Mouse (Mus musculus) bone marrow macrophage, adult 2 months (primary cell): ENCODE measurements around the gene Klhdc1. TPM values are rescaled to one million over a fixed set of nuclear protein-coding genes. Genes with fewer than 3 reads are reported as not detected.

Source experiments
- H3K27ac ChIP-seq: 2 replicates; pipeline ENCODE4 v1.5.1; 2012; ENCODE audit warnings: low read depth, low read length; ENCODE audit not compliant: insufficient read depth
- H3K4me1 ChIP-seq: 2 replicates; pipeline ENCODE4 v1.6.1; 2012; ENCODE audit warnings: low read length; ENCODE audit not compliant: control insufficient read depth, insufficient read depth
- H3K4me3 ChIP-seq: 2 replicates; pipeline ENCODE4 v1.5.1; 2012; ENCODE audit warnings: mild to moderate bottlenecking, low read length, moderate library complexity; ENCODE audit not compliant: insufficient read depth
- CTCF ChIP-seq: IDR thresholded peaks from 2 replicates; pipeline ENCODE4 v1.5.1; 2012; ENCODE audit warnings: low read depth, mild to moderate bottlenecking, low read length, moderate library complexity
- POLR2A ChIP-seq: IDR thresholded peaks from 2 replicates; pipeline ENCODE4 v1.6.1; 2012; ENCODE audit warnings: mild to moderate bottlenecking, low read depth, low read length, borderline replicate concordance
- polyA plus RNA-seq: library from polyadenylated mRNA; stranded (reverse); fragments of >200 nt; gene quantifications from 2 replicates; pipeline ENCODE4 v1.2.4, GENCODE M21; 2012; ENCODE audit not compliant: missing spikeins, insufficient read depth, insufficient read length

Gene Klhdc1
- polyA plus RNA-seq, 1 experiment: 5.1 TPM

DNA sequence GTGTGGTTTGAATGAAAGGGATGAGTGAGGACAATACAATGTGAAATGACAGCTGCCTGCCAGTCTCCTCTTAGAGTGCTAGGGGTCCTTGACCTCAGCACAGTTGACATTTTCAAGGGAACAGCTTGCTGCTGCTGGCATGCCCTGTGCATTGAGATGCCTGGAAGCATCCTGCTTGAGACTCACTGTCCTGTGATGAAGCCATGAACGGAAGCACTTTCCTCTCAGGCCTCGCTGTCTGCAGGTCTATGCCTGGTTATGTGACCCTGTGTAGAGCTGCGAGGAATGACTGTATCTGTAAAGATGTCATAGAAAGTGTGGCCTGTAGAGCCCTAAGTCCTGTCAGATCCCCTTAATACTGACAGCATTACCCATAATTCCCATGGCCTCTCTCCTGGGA lies 24.1 kb downstream of the Klhdc1 start:
- TF ChIP-seq POLR2A (no peak), CTCF (no peak)
- Histone ChIP-seq H3K27ac (no peak overlapping the region), H3K4me1 (no peaks in the 10 kb centered on the region), H3K4me3 (no peak overlapping the region)

DNA sequence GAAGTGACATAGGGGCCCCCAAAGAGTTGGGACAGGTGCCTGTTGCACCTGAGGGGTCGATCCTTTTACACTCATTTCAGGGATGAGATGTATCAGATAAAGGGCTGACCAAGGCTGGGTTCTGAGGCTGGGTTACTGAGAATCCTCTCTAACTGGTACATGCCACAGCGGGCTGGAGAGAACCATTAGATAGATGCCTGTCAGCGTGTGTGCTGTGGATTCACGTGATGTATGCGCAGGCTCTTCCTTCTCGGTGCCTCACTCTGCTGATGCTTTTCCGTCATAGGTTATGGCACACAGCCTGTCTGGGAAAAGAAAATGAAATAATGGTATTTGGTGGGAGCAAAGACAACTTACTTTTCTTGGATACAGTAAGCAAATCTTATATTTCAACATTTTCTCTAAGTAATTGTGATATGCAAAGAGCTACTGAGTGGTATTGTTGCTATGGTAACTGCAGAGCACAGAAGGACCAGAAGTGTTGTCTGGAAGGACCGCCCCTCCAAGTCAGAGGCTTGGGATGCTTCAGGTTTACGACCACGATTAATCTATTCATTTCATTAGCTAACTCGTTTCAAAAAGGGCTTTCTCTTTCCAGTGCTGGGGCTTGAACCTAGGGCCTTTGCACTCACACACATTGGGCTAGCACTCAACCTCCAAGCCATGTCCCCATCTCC lies 27.1 kb downstream of the Klhdc1 start:
- H3K27ac ChIP-seq: no peak overlapping the region
- H3K4me3 ChIP-seq: no peak overlapping the region
- H3K4me1 ChIP-seq: no peaks in the 10 kb centered on the region
- no peak for TF ChIP-seq POLR2A
- no peak for TF ChIP-seq CTCF

DNA sequence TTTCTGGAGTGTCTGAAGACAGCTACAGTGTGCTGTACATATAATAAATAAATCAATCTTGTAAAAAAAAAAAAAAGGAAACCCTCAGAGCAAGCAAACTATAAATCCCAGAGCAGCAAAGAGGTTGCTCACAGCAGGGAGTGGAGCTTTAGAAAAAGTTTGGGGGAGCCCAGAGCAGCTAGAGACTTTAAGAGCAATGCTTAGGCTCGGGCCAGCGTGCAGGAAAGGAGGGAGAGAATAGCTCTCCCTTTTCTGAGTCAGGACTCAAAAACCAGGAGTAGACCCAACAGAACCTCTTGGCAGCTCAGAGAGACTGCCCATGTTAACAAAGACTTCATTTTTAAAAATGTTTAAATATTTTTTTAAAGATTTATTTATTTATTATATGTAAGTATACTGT lies 28.0 kb downstream of the Klhdc1 start:
- no peak overlapping the region for H3K4me3 ChIP-seq

DNA sequence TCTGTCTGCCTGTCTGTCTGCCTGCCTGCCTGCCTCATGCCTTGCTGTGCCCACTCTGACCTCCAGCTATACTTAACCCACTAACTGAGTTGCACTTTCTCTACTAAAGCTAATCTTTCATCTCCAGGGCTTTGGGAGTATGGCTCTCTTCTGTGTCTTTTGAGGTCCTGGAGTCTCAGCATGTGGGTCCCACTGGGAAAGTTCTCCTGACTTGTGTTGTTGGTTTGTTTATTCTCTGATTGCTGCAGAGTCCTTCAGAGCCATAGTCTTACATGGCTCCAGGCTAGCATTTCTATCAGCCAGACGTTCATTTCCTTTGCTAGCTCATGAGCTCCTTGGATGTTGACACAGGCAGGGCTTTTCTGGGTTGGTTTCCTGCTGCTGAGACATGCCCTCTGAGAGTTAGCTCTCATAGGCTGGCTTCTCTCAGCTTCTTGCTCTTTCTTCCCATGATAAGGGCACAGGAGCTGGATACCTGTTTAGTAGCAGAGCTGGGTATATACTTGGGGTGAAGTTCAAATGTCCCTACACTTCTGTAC lies 39.0 kb downstream of the Klhdc1 start:
- H3K4me3 ChIP-seq: no peak overlapping the region
- no peak overlapping the region for H3K27ac ChIP-seq
- TF ChIP-seq POLR2A: no peak
- no peak for TF ChIP-seq CTCF

More for the DNA sequence above, 28.0 kb downstream of the Klhdc1 start:
- H3K27ac ChIP-seq: no peak overlapping the region
- H3K4me1 ChIP-seq: no peaks in the 10 kb centered on the region
- TF ChIP-seq POLR2A: no peak
- no peak for TF ChIP-seq CTCF

DNA sequence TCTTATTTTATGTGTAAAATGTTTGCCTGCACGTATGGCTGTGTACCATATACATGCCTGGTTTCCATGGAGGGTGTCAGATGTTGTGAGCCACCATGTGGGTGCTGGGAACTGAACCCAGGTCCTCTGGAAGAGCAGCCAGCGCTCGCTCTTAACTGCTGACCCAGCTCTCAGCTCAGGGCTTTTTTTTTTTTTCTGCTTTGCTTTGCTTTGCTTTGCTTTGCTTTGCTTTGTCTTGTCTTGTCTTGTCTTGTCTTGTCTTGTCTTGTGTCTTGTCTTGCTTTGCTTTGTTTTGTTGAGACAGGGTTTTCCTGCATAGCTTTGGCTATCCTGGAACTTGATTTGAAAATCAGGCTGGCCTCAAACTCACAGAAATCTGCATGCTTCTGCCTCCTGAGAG lies 39.9 kb downstream of the Klhdc1 start:
- Histone ChIP-seq H3K27ac (no peak overlapping the region), H3K4me3 (no peak overlapping the region), H3K4me1 (peaks cover 3% of the 10 kb centered on the region; the same call in 1 of the 2 replicates)
- TF ChIP-seq POLR2A: no peak
- no peak for TF ChIP-seq CTCF

More for the DNA sequence above, 39.0 kb downstream of the Klhdc1 start:
- H3K4me1 ChIP-seq: peaks cover 8% of the 10 kb centered on the region; the same call in 1 of the 2 replicates

DNA sequence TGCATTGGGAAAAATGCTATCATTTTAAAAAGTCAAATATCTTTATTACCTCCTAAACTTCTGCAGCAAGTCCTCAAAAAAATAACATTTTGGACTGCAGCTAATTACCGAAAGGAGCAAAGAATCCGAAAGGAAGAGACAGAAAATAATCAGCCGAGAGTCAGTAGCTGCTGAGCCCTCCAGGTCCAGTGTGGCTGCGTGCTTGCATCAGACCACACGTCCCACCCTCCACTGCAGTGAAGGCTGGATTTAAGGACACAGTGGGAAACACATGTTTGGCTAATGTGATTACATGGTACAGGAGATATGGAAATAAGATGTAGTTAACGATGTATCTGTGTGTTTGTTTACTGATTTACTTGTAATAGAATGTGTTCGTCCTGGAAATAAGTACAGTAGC lies 42.2 kb downstream of the Klhdc1 start:
- peaks cover 5% of the 10 kb centered on the region; the same call in 1 of the 2 replicates for H3K4me1 ChIP-seq
- TF ChIP-seq POLR2A: no peak
- no peak for TF ChIP-seq CTCF
- H3K4me3 ChIP-seq: no peak overlapping the region
- no peak overlapping the region for H3K27ac ChIP-seq

DNA sequence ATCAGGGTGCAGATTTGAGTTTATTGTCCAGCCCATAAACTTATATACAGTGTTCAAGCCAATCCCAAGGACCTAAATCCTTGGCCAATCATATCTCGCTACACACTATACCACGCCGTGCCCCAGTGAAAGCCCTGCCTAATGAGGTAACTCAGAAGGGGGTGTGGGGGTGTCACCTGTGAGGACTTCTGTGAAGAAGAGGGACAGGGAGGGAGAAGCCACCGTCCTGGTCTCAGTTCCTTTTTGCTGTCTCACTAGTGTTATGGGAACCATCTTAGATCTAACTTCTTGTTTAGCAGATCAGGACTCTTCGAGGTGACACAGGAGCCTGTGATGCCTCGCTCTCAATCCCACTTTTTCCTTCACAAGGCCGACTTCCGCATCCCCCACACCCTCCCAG lies 46.6 kb downstream of the Klhdc1 start:
- H3K27ac ChIP-seq: no peak overlapping the region
- H3K4me1 ChIP-seq: peaks cover 4% of the 10 kb centered on the region
- no peak for TF ChIP-seq POLR2A
- no peak for TF ChIP-seq CTCF

DNA sequence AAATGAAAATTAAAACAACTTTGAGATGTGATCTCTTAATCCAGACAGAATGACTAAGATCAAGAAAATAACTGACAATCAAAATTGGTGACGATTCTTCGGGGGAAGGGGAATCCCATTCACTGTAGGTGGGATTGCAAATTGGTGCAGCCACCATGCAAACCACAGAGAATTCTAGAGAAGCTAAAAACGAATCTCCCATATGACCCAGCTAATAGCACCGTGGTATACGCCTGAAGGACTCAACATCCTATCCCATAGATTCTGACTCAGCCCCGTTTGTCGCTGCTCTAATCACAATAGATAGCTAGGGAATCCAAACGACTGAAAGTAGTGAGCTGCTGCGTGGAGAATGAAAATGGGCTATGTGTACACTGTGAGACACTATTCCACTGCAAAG lies 47.7 kb downstream of the Klhdc1 start:
- no peak overlapping the region for H3K27ac ChIP-seq
- H3K4me1 ChIP-seq: peaks cover 4% of the 10 kb centered on the region
- TF ChIP-seq CTCF (no peak), POLR2A (no peak)
- H3K4me3 ChIP-seq: no peak overlapping the region

More for the DNA sequence above, 46.6 kb downstream of the Klhdc1 start:
- no peak overlapping the region for H3K4me3 ChIP-seq

DNA sequence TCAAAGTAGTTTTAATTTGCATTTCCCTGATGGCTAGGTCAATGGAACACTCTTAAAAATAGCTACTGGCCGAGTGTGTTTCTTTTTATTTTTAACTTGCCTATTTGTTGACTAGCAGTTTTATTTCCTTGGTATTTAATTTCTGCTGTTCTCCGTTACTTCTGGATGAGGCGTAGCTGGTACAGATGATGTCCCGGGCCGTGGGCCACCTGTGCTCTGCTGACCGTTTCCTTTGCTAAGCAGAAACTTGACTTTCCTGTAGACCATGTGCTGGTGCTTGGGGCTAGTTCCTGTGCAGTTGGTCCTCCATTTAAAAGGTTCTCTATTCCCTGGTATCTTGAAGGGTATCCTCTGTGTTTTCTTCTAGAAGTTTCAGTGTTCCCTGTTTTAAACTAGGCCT lies 51.4 kb downstream of the Klhdc1 start:
- Histone ChIP-seq H3K4me1 (peaks cover 4% of the 10 kb centered on the region), H3K27ac (no peak overlapping the region), H3K4me3 (no peak overlapping the region)
- TF ChIP-seq POLR2A: no peak
- no peak for TF ChIP-seq CTCF

DNA sequence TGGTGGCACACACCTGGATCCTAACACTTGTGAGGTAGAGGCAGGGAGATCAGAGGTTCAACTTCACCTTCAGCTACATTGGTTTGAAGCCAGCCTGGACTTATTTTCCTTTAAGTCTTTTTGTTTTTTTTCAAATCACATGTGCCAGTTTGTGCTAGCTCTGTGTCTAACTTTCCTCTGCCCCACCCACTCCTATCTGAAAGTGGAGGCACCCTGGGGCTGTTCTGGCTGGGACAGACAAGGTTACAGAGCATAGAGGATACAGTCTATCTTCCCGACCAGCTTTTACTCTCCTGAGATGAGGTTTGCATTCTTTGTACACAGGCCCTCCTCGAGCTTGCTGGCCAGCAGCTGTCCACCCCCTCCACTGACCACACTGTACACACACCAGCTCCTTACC lies 52.8 kb downstream of the Klhdc1 start:
- TF ChIP-seq CTCF: no peak
- TF ChIP-seq POLR2A: no peak
- no peak overlapping the region for H3K27ac ChIP-seq

DNA sequence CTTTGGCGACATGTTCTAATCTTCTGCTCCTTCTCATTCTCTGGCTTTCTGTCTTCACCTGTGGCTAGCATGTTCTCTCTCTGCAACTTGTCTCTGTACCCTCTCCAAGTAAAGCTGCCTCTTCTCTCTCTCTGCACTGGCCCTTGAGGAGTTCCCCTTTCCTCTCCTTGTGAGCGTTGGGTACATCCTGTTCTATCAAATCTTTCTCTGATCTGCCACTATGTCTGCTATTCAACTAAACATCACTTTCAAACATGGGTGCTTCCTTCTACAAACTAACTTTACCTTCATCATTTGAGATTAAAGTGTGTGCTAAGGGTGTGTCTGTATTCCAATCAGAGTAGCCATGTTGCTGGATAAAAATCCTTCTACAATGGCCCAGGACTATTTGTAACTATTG lies 54.0 kb downstream of the Klhdc1 start:
- no peak overlapping the region for H3K4me3 ChIP-seq
- no peak overlapping the region for H3K27ac ChIP-seq
- TF ChIP-seq POLR2A (no peak), CTCF (no peak)
- peaks cover 10% of the 10 kb centered on the region for H3K4me1 ChIP-seq

More for the DNA sequence above, 52.8 kb downstream of the Klhdc1 start:
- peaks cover 10% of the 10 kb centered on the region for H3K4me1 ChIP-seq
- no peak overlapping the region for H3K4me3 ChIP-seq
